Mouse (Mus musculus): ENCODE measurements at regions not wholly inside any gene's neighbourhood (a gene's known extent, or its start where the extent isn't known, plus 50 kb on each side); places are given as distances from the start of the nearest gene placed in this dataset.

DNA sequence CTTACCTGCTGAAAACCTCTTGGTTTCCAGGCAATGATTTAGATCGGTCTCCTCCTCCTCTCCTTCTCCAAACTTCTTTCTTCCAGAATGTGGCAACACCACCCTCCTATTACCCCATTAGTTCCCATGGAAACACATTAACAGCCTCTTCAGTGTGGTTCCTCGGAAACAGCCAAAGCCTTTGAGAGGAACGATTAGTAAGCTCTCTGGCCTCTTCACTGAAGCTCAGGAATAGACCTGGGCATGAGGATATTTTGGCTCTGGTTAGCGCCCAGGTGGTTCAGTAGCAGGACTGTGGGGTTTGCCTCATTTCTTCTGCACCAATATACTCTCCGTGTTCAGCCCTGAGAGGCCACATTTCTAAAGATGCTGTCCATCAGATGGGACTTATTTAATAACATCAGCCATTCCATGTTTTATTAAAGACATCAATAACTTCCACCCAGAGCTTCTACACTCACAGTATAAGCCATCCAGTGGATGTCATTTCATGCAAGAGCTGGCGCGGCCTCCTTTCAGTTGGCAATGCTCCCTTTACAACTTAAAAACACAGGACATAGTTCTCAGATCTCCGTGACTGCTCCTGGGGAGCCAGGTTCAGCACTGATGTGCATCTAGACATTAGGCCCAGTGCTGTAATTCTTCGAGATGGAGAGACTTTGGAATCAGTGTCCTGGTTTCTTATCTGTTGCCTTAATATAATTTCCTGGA lies 52.9 kb upstream of the Tcl1b2 start:
- DNase-seq (ENCODE audit: low spot score) = peak; percentile 24

DNA sequence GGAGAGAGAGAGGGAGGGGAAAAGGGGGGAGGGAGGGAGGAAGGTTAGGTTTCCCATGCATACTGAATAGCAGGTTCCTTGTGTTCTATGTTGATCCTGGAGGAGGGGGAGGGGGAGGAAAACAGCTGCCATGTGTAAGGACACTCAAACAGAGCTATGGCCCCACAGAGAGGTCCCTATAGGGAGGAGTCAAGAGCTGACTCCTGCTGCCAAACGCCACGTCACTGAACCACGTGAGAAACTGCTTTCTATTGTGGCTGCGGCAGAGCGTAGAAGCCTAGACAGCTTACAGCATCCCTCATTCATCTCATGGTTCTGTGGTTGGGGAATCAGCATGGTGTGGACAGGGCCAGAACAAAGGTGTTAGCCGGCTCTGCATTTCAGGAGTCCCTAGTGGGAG lies 52.3 kb upstream of the Tcl1b2 start:
- peak; percentile 82 for DNase-seq (ENCODE audit: low spot score)
